Mouse (Mus musculus): ENCODE measurements around the gene Trpm2. TPM values are rescaled to one million over a fixed set of nuclear protein-coding genes. Genes with fewer than 3 reads are reported as not detected.
A peak's percentile ranks its signal among the peaks of the same experiment; 100 is the strongest.

Trpm2 gene
- polyA plus RNA-seq, 1 experiment, result 0.17 TPM

- TF ChIP-seq POLR2A (IDR thresholded peaks at IDR 0.05; ENCODE audit: control insufficient read depth, low read depth, low read length), result no peak
- H3K27ac ChIP-seq (ENCODE audit: control insufficient read depth, insufficient read depth, low read depth, low read length), result no peak overlapping the region
- no peaks in the 10 kb centered on the region for H3K36me3 ChIP-seq (ENCODE audit: control insufficient read depth, insufficient read depth, low read length)
- H3K4me1 ChIP-seq (ENCODE audit: control insufficient read depth, insufficient read depth, low read length), result no peaks in the 10 kb centered on the region; the same call in 1 of the 2 replicates
- no peaks in the 10 kb centered on the region for H3K27me3 ChIP-seq (ENCODE audit: control insufficient read depth, insufficient read depth, low read length)
- no peak overlapping the region for H3K4me3 ChIP-seq (ENCODE audit: control insufficient read depth, low read depth, low read length)
Observed at GRCm38 (mm10) chr10:78002316-78002715, 32.0 kb upstream of the Trpm2 start.

DNA sequence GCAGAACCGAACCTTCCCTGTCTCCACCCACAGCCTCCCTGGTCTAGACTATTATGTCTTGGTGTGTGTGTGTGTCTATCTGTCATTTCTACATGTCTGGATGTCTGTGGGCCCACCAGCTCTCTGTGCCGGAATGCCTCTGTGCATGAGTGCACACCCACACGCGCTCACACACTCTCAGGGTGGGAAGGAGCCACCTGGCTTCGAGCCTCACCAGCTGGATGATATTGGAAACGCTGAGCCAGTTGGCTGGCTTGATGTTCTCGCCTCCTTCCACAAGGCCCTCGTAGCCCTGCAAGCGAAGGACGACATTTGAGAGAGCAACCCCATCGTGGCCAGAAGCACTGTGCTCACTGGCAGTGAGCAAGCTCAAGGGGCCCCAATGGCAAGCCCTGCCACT lies 31.4 kb upstream of the Trpm2 start:
- Histone ChIP-seq H3K27me3 (ENCODE audit: control insufficient read depth, insufficient read depth, low read length) (no peaks in the 10 kb centered on the region), H3K27ac (ENCODE audit: control insufficient read depth, insufficient read depth, low read depth, low read length) (no peak overlapping the region), H3K4me1 (ENCODE audit: control insufficient read depth, insufficient read depth, low read length) (no peaks in the 10 kb centered on the region; the same call in 1 of the 2 replicates), H3K36me3 (ENCODE audit: control insufficient read depth, insufficient read depth, low read length) (no peaks in the 10 kb centered on the region), H3K4me3 (ENCODE audit: control insufficient read depth, low read depth, low read length) (no peak overlapping the region)
- TF ChIP-seq CTCF (IDR thresholded peaks at IDR 0.05; ENCODE audit: control insufficient read depth, insufficient read depth, insufficient replicate concordance, low read depth, low read length) (no peak), POLR2A (IDR thresholded peaks at IDR 0.05; ENCODE audit: control insufficient read depth, low read depth, low read length) (no peak)

GRCm38 (mm10) chr10:78000200-78000599 lies 29.8 kb upstream of the Trpm2 start:
- Histone ChIP-seq H3K4me3 (ENCODE audit: control insufficient read depth, low read depth, low read length) (no peak overlapping the region), H3K36me3 (ENCODE audit: control insufficient read depth, insufficient read depth, low read length) (no peaks in the 10 kb centered on the region)
- TF ChIP-seq POLR2A (IDR thresholded peaks at IDR 0.05; ENCODE audit: control insufficient read depth, low read depth, low read length) (no peak), CTCF (IDR thresholded peaks at IDR 0.05; ENCODE audit: control insufficient read depth, insufficient read depth, insufficient replicate concordance, low read depth, low read length) (no peak)

GRCm38 (mm10) chr10:77995639-77996038 lies 25.3 kb upstream of the Trpm2 start:
- Histone ChIP-seq H3K27me3 (ENCODE audit: control insufficient read depth, insufficient read depth, low read length) (no peaks in the 10 kb centered on the region), H3K27ac (ENCODE audit: control insufficient read depth, insufficient read depth, low read depth, low read length) (no peak overlapping the region), H3K36me3 (ENCODE audit: control insufficient read depth, insufficient read depth, low read length) (no peaks in the 10 kb centered on the region), H3K4me1 (ENCODE audit: control insufficient read depth, insufficient read depth, low read length) (no peaks in the 10 kb centered on the region; the same call in 1 of the 2 replicates), H3K4me3 (ENCODE audit: control insufficient read depth, low read depth, low read length) (no peak overlapping the region)
- TF ChIP-seq CTCF (IDR thresholded peaks at IDR 0.05; ENCODE audit: control insufficient read depth, insufficient read depth, insufficient replicate concordance, low read depth, low read length) (no peak), POLR2A (IDR thresholded peaks at IDR 0.05; ENCODE audit: control insufficient read depth, low read depth, low read length) (no peak)

More at GRCm38 (mm10) chr10:78000200-78000599, 29.8 kb upstream of the Trpm2 start:
- Histone ChIP-seq H3K4me1 (ENCODE audit: control insufficient read depth, insufficient read depth, low read length) (no peaks in the 10 kb centered on the region; the same call in 1 of the 2 replicates), H3K27ac (ENCODE audit: control insufficient read depth, insufficient read depth, low read depth, low read length) (no peak overlapping the region), H3K27me3 (ENCODE audit: control insufficient read depth, insufficient read depth, low read length) (no peaks in the 10 kb centered on the region)

GRCm38 (mm10) chr10:77985775-77986174 lies 15.4 kb upstream of the Trpm2 start:
- Histone ChIP-seq H3K4me1 (ENCODE audit: control insufficient read depth, insufficient read depth, low read length) (no peaks in the 10 kb centered on the region), H3K27me3 (ENCODE audit: control insufficient read depth, insufficient read depth, low read length) (no peaks in the 10 kb centered on the region), H3K36me3 (ENCODE audit: control insufficient read depth, insufficient read depth, low read length) (no peaks in the 10 kb centered on the region), H3K27ac (ENCODE audit: control insufficient read depth, insufficient read depth, low read depth, low read length) (no peak overlapping the region), H3K4me3 (ENCODE audit: control insufficient read depth, low read depth, low read length) (no peak overlapping the region)
- TF ChIP-seq POLR2A (IDR thresholded peaks at IDR 0.05; ENCODE audit: control insufficient read depth, low read depth, low read length) (no peak), CTCF (IDR thresholded peaks at IDR 0.05; ENCODE audit: control insufficient read depth, insufficient read depth, insufficient replicate concordance, low read depth, low read length) (no peak)

DNA sequence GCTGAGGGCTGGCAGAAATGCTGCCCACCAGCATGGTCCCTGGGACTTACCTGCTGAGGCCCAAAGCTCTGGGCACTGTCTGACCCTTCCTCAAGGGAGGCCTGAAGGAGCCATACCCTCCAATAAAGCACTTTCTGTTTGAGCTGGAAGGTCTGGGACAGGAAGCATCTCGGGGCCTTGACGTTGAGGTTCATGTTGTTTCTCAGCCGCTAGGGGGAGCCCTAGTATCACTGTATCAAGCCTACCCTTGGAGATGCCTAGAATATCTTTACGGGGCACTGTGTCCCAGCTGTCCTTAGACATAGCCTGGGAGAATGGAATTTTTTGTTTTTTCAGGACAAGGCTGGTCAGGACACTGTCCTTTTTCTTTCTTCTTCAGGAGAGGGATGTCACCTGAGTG lies 14.3 kb upstream of the Trpm2 start:
- H3K4me1 ChIP-seq (ENCODE audit: control insufficient read depth, insufficient read depth, low read length), result no peaks in the 10 kb centered on the region
- H3K4me3 ChIP-seq (ENCODE audit: control insufficient read depth, low read depth, low read length), result no peak overlapping the region
- no peaks in the 10 kb centered on the region for H3K36me3 ChIP-seq (ENCODE audit: control insufficient read depth, insufficient read depth, low read length)
- no peaks in the 10 kb centered on the region for H3K27me3 ChIP-seq (ENCODE audit: control insufficient read depth, insufficient read depth, low read length)
- TF ChIP-seq POLR2A (IDR thresholded peaks at IDR 0.05; ENCODE audit: control insufficient read depth, low read depth, low read length), result no peak
- peak; percentile 57; the same call in 1 of the 2 replicates for TF ChIP-seq CTCF (IDR thresholded peaks at IDR 0.05; ENCODE audit: control insufficient read depth, insufficient read depth, insufficient replicate concordance, low read depth, low read length)
- H3K27ac ChIP-seq (ENCODE audit: control insufficient read depth, insufficient read depth, low read depth, low read length), result no peak overlapping the region

DNA sequence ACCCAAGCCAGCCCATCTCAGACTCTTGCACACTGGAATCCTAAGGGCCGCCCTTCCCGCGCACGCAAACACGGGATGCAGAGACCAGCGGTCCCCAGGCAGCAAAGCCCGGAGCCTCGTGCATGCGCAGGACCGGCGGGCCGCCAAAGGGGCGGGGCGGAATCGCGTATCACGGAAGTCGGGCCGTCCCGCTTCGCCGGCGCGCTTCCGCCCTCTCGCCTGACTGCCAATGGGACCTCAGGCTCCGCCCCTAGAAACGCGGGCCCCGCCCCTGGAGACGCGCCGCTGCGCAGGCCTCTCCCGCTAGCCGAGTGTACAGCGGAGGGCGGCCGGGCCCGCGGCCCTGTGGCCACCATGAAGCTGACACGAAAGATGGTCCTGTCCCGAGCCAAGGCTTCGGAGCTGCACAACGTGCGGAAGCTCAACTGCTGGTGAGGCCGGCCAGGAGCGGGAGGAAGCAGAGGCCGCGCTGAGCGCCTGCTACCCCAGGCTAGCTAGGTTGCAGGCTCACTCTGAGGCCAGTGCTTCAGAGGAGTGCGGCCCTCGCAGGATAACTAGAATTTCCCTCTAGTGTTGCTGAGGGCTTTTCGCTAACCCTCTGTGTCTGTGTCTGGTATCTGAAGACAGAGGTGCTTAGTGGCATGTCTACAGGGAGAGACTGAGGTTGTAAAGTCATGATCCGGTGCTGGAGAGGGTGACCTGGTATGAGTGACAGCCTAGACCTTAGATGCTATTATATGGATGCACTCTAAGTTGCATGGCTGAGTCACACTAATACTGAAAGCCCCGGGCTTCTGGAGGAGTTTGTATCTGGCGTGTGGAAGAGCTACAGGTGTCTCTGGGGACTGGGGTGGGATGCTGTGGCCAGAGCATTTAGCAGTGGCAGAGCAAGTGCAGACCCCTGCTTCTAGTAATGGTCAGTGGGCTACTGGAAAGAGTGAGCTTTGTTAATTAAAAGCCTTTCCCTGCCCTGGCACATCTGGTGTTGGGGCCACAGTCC lies 8.3 kb upstream of the Trpm2 start, which contains the start of gene 1810043G02Rik:
Gene 1810043G02Rik (plus strand): TSS at position 174 of the 1,000 bp plus-strand sequence.
- Histone ChIP-seq H3K36me3 (ENCODE audit: control insufficient read depth, insufficient read depth, low read length) (no peaks in the 10 kb centered on the region), H3K4me1 (ENCODE audit: control insufficient read depth, insufficient read depth, low read length) (peaks cover 2% of the 10 kb centered on the region), H3K4me3 (ENCODE audit: control insufficient read depth, low read depth, low read length) (peak within 1 kb of the TSS; percentile 95), H3K27me3 (ENCODE audit: control insufficient read depth, insufficient read depth, low read length) (no peaks in the 10 kb centered on the region), H3K27ac (ENCODE audit: control insufficient read depth, insufficient read depth, low read depth, low read length) (no peak within 1 kb of the TSS)
- TF ChIP-seq CTCF (IDR thresholded peaks at IDR 0.05; ENCODE audit: control insufficient read depth, insufficient read depth, insufficient replicate concordance, low read depth, low read length) (no peak), POLR2A (IDR thresholded peaks at IDR 0.05; ENCODE audit: control insufficient read depth, low read depth, low read length) (peak; percentile 66)

All from testis, adult 2 months (tissue).